Mouse (Mus musculus): ENCODE results near the gene Robo4. TPM values are rescaled to one million over a fixed set of nuclear protein-coding genes. Genes with fewer than 3 reads are reported as not detected.

Gene Robo4
- polyA plus RNA-seq, 1 experiment from 2014 or later = 4.6 TPM

GRCm38 (mm10) chr9:37434932-37435331 lies 33.2 kb downstream of the Robo4 start:
- Histone ChIP-seq H3K36me3 (ENCODE audit: control insufficient read depth, insufficient read depth) (no peaks in the 10 kb centered on the region), H3K4me1 (replicated peaks; ENCODE audit: control insufficient read depth, insufficient read depth, low read length) (peaks cover 34% of the 10 kb centered on the region), H3K27ac (ENCODE audit: low read length) (no peak overlapping the region), H3K9me3 (ENCODE audit: control insufficient read depth, low read length) (no peaks in the 10 kb centered on the region), H3K9ac (replicated peaks; ENCODE audit: low read depth, low read length) (0 out of 2 replicates have a peak overlapping the region, but pooled peaks have one; percentile 6), H3K4me2 (ENCODE audit: low read length) (no peak overlapping the region), H3K27me3 (replicated peaks; ENCODE audit: control insufficient read depth, insufficient read depth, low read length) (peaks cover 41% of the 10 kb centered on the region), H3K4me3 (replicated peaks; ENCODE audit: low read length) (no peak overlapping the region)
- WGBS = 2% methylated on average over 14 of the region's 14 CpGs
- no peak for ATAC-seq

- H3K27ac ChIP-seq (ENCODE audit: low read length) = no peak overlapping the region
- H3K9ac ChIP-seq (replicated peaks; ENCODE audit: low read depth, low read length) = no peak overlapping the region
- H3K9me3 ChIP-seq (ENCODE audit: control insufficient read depth, low read length) = no peaks in the 10 kb centered on the region
- WGBS = 15% methylated on average over 4 of the region's 4 CpGs
- peaks cover 34% of the 10 kb centered on the region for H3K4me1 ChIP-seq (replicated peaks; ENCODE audit: control insufficient read depth, insufficient read depth, low read length)
- H3K4me2 ChIP-seq (ENCODE audit: low read length) = no peak overlapping the region
- ATAC-seq = no peak
- no peak overlapping the region for H3K4me3 ChIP-seq (replicated peaks; ENCODE audit: low read length)
- peaks cover 41% of the 10 kb centered on the region for H3K27me3 ChIP-seq (replicated peaks; ENCODE audit: control insufficient read depth, insufficient read depth, low read length)
- H3K36me3 ChIP-seq (ENCODE audit: control insufficient read depth, insufficient read depth) = no peaks in the 10 kb centered on the region
These were observed 33.9 kb downstream of the Robo4 start for GRCm38 (mm10) chr9:37435616-37436015.

GRCm38 (mm10) chr9:37437772-37438735 lies 36.4 kb downstream of the Robo4 start:
- Histone ChIP-seq H3K27ac (ENCODE audit: low read length) (peak overlapping the region; percentile 5; the same call in 1 of the 2 replicates), H3K9ac (replicated peaks; ENCODE audit: low read depth, low read length) (no peak overlapping the region), H3K36me3 (ENCODE audit: control insufficient read depth, insufficient read depth) (no peaks in the 10 kb centered on the region), H3K4me1 (replicated peaks; ENCODE audit: control insufficient read depth, insufficient read depth, low read length) (peaks cover 19% of the 10 kb centered on the region), H3K9me3 (ENCODE audit: control insufficient read depth, low read length) (no peaks in the 10 kb centered on the region), H3K4me3 (replicated peaks; ENCODE audit: low read length) (no peak overlapping the region), H3K27me3 (replicated peaks; ENCODE audit: control insufficient read depth, insufficient read depth, low read length) (peaks cover 26% of the 10 kb centered on the region), H3K4me2 (ENCODE audit: low read length) (no peak overlapping the region)
- peak; percentile 85 for ATAC-seq
- 35% methylated on average over 3 of the region's 3 CpGs for WGBS

DNA sequence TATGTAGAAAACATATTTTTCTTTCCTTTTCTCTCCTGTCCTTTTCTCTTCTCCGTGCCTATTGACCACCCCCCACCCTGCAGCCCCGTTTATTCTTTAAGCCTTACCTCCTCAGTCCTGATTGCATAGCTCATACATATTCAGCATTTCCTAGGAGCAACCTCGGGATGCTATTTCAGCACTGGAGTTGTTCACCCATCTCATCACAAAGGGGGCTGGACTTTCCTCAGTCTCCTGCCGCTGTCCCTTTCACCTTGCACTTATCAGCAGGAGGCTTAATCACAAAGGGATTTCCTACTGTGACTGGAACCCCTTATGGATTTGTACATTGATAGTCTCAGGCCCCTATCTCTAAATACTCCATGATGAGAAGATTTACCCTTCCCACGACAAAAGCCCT lies 50.7 kb downstream of the Robo4 start:
- no peaks in the 10 kb centered on the region for H3K9me3 ChIP-seq (ENCODE audit: control insufficient read depth, low read length)
- peaks cover 46% of the 10 kb centered on the region for H3K4me1 ChIP-seq (replicated peaks; ENCODE audit: control insufficient read depth, insufficient read depth, low read length)
- no peak overlapping the region for H3K27ac ChIP-seq (ENCODE audit: low read length)
- no peak for ATAC-seq
- no peak overlapping the region for H3K4me3 ChIP-seq (replicated peaks; ENCODE audit: low read length)
- no peaks in the 10 kb centered on the region for H3K36me3 ChIP-seq (ENCODE audit: control insufficient read depth, insufficient read depth)
- H3K27me3 ChIP-seq (replicated peaks; ENCODE audit: control insufficient read depth, insufficient read depth, low read length) = no peaks in the 10 kb centered on the region
- no peak overlapping the region for H3K4me2 ChIP-seq (ENCODE audit: low read length)
- under 1% methylated on average over 5 of the region's 5 CpGs for WGBS
- no peak overlapping the region for H3K9ac ChIP-seq (replicated peaks; ENCODE audit: low read depth, low read length)

DNA sequence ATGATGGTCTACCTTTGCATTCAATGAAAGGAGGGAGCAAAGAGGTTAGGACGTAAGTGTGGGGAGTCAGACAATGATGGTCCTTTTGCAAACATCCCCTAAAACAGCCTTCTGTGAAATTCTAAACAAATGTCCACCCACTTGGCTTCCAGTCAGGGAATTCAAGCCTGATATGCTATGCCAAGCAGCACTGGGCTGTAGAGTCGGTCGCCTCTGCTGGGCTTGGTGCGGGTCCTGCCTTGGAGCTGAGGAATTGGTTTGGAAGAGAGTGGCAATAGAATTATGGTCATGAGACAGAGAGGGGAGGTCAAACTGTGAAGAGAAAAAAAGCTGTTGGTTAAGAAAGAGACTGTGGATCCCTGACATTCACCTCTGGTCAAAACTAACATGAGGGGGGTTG lies 51.6 kb downstream of the Robo4 start:
- 29% methylated on average over 4 of the region's 4 CpGs for WGBS
- Histone ChIP-seq H3K27ac (ENCODE audit: low read length) (no peak overlapping the region), H3K4me1 (replicated peaks; ENCODE audit: control insufficient read depth, insufficient read depth, low read length) (peaks cover 52% of the 10 kb centered on the region)

DNA sequence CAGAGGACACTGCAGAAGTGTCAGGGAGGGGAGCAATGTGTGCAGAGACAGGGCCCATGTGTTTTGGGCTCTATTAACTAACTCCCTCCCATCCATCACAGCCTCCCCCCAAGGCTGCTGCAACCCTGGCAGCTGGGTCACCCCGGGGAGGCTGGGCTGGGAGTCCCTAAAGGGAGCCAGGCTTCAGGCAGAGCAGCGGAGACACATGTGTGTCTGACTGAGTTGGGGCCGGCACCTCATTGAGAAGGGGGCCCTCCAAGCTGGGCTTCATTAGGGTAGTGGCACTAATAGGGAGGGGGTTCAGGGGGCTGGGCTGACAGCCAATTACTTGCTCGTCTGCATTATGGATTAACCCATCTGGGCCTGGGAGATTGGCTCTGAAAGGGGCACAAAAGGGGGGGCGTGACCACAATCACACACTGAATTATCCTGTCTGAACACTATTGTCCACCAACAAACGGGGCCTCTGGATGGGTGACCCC lies 52.4 kb downstream of the Robo4 start:
- Histone ChIP-seq H3K27me3 (replicated peaks; ENCODE audit: control insufficient read depth, insufficient read depth, low read length) (no peaks in the 10 kb centered on the region; the same call in 1 of the 2 replicates), H3K4me1 (replicated peaks; ENCODE audit: control insufficient read depth, insufficient read depth, low read length) (peaks cover 58% of the 10 kb centered on the region), H3K36me3 (ENCODE audit: control insufficient read depth, insufficient read depth) (no peaks in the 10 kb centered on the region), H3K27ac (ENCODE audit: low read length) (peak overlapping the region; percentile 60), H3K9ac (replicated peaks; ENCODE audit: low read depth, low read length) (no peak overlapping the region), H3K4me2 (ENCODE audit: low read length) (no peak overlapping the region), H3K4me3 (replicated peaks; ENCODE audit: low read length) (no peak overlapping the region), H3K9me3 (ENCODE audit: control insufficient read depth, low read length) (no peaks in the 10 kb centered on the region)
- 5% methylated on average over 6 of the region's 6 CpGs for WGBS
- peak; percentile 72 for ATAC-seq

More for the DNA sequence above, 51.6 kb downstream of the Robo4 start:
- H3K9me3 ChIP-seq (ENCODE audit: control insufficient read depth, low read length) = no peaks in the 10 kb centered on the region
- ATAC-seq = no peak
- H3K36me3 ChIP-seq (ENCODE audit: control insufficient read depth, insufficient read depth) = no peaks in the 10 kb centered on the region
- no peak overlapping the region for H3K4me2 ChIP-seq (ENCODE audit: low read length)
- H3K4me3 ChIP-seq (replicated peaks; ENCODE audit: low read length) = no peak overlapping the region
- no peaks in the 10 kb centered on the region; the same call in 1 of the 2 replicates for H3K27me3 ChIP-seq (replicated peaks; ENCODE audit: control insufficient read depth, insufficient read depth, low read length)
- no peak overlapping the region for H3K9ac ChIP-seq (replicated peaks; ENCODE audit: low read depth, low read length)

- WGBS = 0% methylated on average over 3 of the region's 3 CpGs
- H3K4me1 ChIP-seq (replicated peaks; ENCODE audit: control insufficient read depth, insufficient read depth, low read length) = peaks cover 63% of the 10 kb centered on the region
- H3K9me3 ChIP-seq (ENCODE audit: control insufficient read depth, low read length) = no peaks in the 10 kb centered on the region
- H3K4me2 ChIP-seq (ENCODE audit: low read length) = no peak overlapping the region
- peak; percentile 21 for ATAC-seq
- no peaks in the 10 kb centered on the region; the same call in 1 of the 2 replicates for H3K27me3 ChIP-seq (replicated peaks; ENCODE audit: control insufficient read depth, insufficient read depth, low read length)
- H3K4me3 ChIP-seq (replicated peaks; ENCODE audit: low read length) = no peak overlapping the region
- 0 out of 2 replicates have a peak overlapping the region, but pooled peaks have one; percentile 3 for H3K27ac ChIP-seq (ENCODE audit: low read length)
- no peak overlapping the region for H3K9ac ChIP-seq (replicated peaks; ENCODE audit: low read depth, low read length)
- no peaks in the 10 kb centered on the region for H3K36me3 ChIP-seq (ENCODE audit: control insufficient read depth, insufficient read depth)
These were observed 53.3 kb downstream of the Robo4 start for GRCm38 (mm10) chr9:37454991-37455390.

- H3K27ac ChIP-seq (ENCODE audit: low read length) = peak overlapping the region; percentile 68; the same call in 1 of the 2 replicates
- H3K9ac ChIP-seq (replicated peaks; ENCODE audit: low read depth, low read length) = no peak overlapping the region
- no peak for ATAC-seq
- 5% methylated on average over 8 of the region's 8 CpGs for WGBS
- H3K36me3 ChIP-seq (ENCODE audit: control insufficient read depth, insufficient read depth) = no peaks in the 10 kb centered on the region
- H3K27me3 ChIP-seq (replicated peaks; ENCODE audit: control insufficient read depth, insufficient read depth, low read length) = no peaks in the 10 kb centered on the region; the same call in 1 of the 2 replicates
- peaks cover 68% of the 10 kb centered on the region for H3K4me1 ChIP-seq (replicated peaks; ENCODE audit: control insufficient read depth, insufficient read depth, low read length)
- no peak overlapping the region for H3K4me3 ChIP-seq (replicated peaks; ENCODE audit: low read length)
- peak overlapping the region; percentile 64 for H3K4me2 ChIP-seq (ENCODE audit: low read length)
- no peaks in the 10 kb centered on the region for H3K9me3 ChIP-seq (ENCODE audit: control insufficient read depth, low read length)
These were observed 54.2 kb downstream of the Robo4 start for GRCm38 (mm10) chr9:37455868-37456267.

- Histone ChIP-seq H3K27ac (ENCODE audit: low read length) (peak overlapping the region; percentile 68), H3K36me3 (ENCODE audit: control insufficient read depth, insufficient read depth) (no peaks in the 10 kb centered on the region), H3K4me2 (ENCODE audit: low read length) (peak overlapping the region; percentile 64), H3K9me3 (ENCODE audit: control insufficient read depth, low read length) (no peaks in the 10 kb centered on the region), H3K4me1 (replicated peaks; ENCODE audit: control insufficient read depth, insufficient read depth, low read length) (peaks cover 70% of the 10 kb centered on the region), H3K27me3 (replicated peaks; ENCODE audit: control insufficient read depth, insufficient read depth, low read length) (peaks cover 1% of the 10 kb centered on the region; the same call in 1 of the 2 replicates), H3K4me3 (replicated peaks; ENCODE audit: low read length) (peak overlapping the region; percentile 42), H3K9ac (replicated peaks; ENCODE audit: low read depth, low read length) (peak overlapping the region; percentile 61)
- under 1% methylated on average over 20 of the region's 20 CpGs for WGBS
- peak; percentile 84 for ATAC-seq
These were observed 54.8 kb downstream of the Robo4 start for GRCm38 (mm10) chr9:37456481-37456910.
